Mouse (Mus musculus): Measurements from ENCODE around the gene Erich4.

DNA sequence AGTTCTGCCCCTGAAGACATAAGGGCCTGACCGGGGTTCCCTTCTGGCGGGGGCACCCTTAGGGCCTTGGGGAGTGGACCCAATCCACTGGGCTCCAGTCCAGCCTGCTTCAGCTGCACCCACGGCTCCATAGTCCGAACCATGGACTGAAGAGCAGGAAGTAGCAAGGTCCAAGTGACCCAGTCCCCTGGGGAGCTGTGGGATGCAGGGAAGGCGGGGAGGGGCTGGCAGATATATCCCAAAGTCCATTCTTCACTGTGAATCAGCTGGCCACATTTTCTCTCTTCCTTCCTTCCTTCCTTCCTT, at the start of gene Erich4:
- TF ChIP-seq GATA1 (IDR thresholded peaks at IDR 0.05; ENCODE audit: low read length) (no peak), TAL1 (IDR thresholded peaks at IDR 0.05; ENCODE audit: low read length) (no peak)
